Mouse (Mus musculus): ENCODE results near the gene Gm37240.

GRCm38 (mm10) chr3:85854143-85854542 lies 33.2 kb downstream of the Gm37240 start:
- TF ChIP-seq CTCF (IDR thresholded peaks at IDR 0.05; ENCODE audit: borderline replicate concordance, extremely low read depth, insufficient read depth, insufficient read length): no peak
- no peak for TF ChIP-seq POLR2A (IDR thresholded peaks at IDR 0.05; ENCODE audit: borderline replicate concordance, extremely low read depth, insufficient read depth, insufficient read length, poor library complexity, severe bottlenecking)
